Mouse (Mus musculus): ENCODE data around the gene Tmem135. TPM values are rescaled to one million over a fixed set of nuclear protein-coding genes. Genes with fewer than 3 reads are reported as not detected.
A peak's percentile ranks its signal among the peaks of the same experiment; 100 is the strongest.

The Tmem135 gene
- polyA plus RNA-seq, 1 experiment = 53.6 TPM

DNA sequence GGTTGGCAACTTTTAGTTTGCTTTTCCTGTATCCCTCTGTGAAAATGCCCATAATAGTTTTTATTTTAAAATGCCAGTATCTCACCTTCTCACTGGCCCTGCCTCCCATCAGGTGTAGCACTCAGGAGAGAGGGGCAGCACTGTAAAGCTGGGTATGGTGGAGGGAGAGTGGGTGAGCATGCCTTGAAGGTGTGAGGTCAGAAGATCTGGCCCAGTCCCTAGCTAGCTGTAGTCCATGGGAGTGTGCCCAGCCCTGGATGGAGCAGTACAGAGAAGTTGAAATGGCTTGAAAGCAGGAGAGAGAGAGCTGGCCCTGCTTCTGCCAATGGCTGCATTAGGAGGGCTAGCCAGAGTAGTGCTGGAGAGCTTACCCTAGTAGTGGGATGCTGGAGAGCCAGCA lies 202.1 kb downstream of the Tmem135 start:
- peaks cover 3% of the 10 kb centered on the region; the same call in 1 of the 2 replicates for H3K4me1 ChIP-seq (ENCODE audit: control insufficient read depth, insufficient read depth, low read length)
- no peaks in the 10 kb centered on the region for H3K36me3 ChIP-seq (ENCODE audit: control insufficient read depth, insufficient read depth, low read length)
- H3K27me3 ChIP-seq (replicated peaks; ENCODE audit: control insufficient read depth, insufficient read depth, low read length) = no peaks in the 10 kb centered on the region
- TF ChIP-seq POLR2A (IDR thresholded peaks at IDR 0.05; ENCODE audit: low read depth, low read length) (no peak), CTCF (conservative IDR thresholded peaks at IDR 0.05; ENCODE audit: insufficient read depth, insufficient read length, low read depth, low read length) (no peak)
- no peak overlapping the region for H3K4me3 ChIP-seq (ENCODE audit: insufficient read depth, low read depth, low read length)
- no peak overlapping the region for H3K27ac ChIP-seq (ENCODE audit: insufficient read depth, low read depth, low read length)
- no peak for DNase-seq

DNA sequence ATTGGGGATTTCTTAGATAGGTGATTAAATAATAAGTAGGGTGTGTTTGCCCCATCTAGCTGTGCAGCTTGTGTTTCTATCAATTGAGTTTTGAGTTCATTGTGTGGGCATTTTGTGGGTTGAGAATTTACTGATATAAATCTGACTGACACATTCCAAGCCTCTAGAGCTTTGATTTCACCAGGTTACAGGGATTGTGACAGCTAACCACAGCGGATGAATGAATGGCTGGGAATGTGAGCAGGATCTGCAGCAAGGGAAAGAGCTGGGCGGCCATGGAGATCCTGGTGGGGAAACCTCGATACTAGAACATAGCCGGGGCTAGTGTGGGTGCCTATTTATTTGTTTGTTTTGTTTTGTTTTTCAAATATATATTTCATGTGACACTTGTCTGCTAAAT lies 205.5 kb downstream of the Tmem135 start:
- H3K27me3 ChIP-seq (replicated peaks; ENCODE audit: control insufficient read depth, insufficient read depth, low read length) = no peaks in the 10 kb centered on the region
- no peak for DNase-seq
- TF ChIP-seq POLR2A (IDR thresholded peaks at IDR 0.05; ENCODE audit: low read depth, low read length) = no peak
- no peak for TF ChIP-seq CTCF (conservative IDR thresholded peaks at IDR 0.05; ENCODE audit: insufficient read depth, insufficient read length, low read depth, low read length)
- no peak overlapping the region for H3K27ac ChIP-seq (ENCODE audit: insufficient read depth, low read depth, low read length)
- H3K36me3 ChIP-seq (ENCODE audit: control insufficient read depth, insufficient read depth, low read length) = no peaks in the 10 kb centered on the region
- H3K4me1 ChIP-seq (ENCODE audit: control insufficient read depth, insufficient read depth, low read length) = peaks cover 3% of the 10 kb centered on the region; the same call in 1 of the 2 replicates
- 82% methylated on average over 4 of the region's 4 CpGs for WGBS
- no peak overlapping the region for H3K4me3 ChIP-seq (ENCODE audit: insufficient read depth, low read depth, low read length)

DNA sequence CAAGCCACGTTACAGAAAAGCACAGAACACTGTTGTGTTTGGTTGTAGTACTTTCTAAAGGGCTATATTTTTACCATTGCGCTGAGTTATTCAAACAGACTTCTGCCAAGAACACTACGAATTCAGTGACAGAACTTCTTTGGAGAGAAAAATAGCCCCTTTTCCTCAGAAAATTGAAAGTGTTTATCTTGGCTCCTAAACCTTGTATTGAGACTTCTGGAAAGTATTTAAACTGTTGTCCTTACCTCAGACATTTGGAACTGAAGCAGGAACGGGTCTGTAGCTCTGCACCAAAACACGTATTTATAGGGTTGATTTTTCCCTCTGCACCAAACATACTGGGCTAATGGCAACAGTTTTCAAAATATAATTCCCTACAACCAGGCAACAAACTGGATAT lies 210.6 kb downstream of the Tmem135 start:
- no peaks in the 10 kb centered on the region for H3K36me3 ChIP-seq (ENCODE audit: control insufficient read depth, insufficient read depth, low read length)
- no peak for DNase-seq
- H3K4me1 ChIP-seq (ENCODE audit: control insufficient read depth, insufficient read depth, low read length) = no peaks in the 10 kb centered on the region
- H3K4me3 ChIP-seq (ENCODE audit: insufficient read depth, low read depth, low read length) = no peak overlapping the region
- no peak for TF ChIP-seq CTCF (conservative IDR thresholded peaks at IDR 0.05; ENCODE audit: insufficient read depth, insufficient read length, low read depth, low read length)
- no peak for TF ChIP-seq POLR2A (IDR thresholded peaks at IDR 0.05; ENCODE audit: low read depth, low read length)
- H3K27me3 ChIP-seq (replicated peaks; ENCODE audit: control insufficient read depth, insufficient read depth, low read length) = no peaks in the 10 kb centered on the region
- H3K27ac ChIP-seq (ENCODE audit: insufficient read depth, low read depth, low read length) = no peak overlapping the region
- WGBS = 63% methylated on average over 5 of the region's 5 CpGs

DNA sequence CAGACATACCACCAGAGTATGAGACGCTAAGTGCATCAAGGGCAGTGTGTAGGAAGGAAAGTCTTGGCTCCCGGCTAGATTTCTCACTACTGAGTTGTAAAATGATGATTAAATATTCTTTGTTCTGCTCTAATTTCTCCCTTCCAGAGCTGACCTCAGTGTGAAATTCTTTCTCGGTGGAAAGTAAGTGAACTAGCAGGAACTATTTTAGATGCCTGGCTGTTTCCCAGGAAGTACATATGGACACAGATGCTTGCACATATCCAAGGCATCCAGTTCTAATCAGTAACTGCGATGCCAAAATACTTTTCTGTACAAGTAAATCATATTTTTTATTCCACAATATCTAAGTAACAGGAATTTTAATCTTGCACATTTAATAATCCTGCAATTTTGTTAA lies 220.1 kb downstream of the Tmem135 start:
- Histone ChIP-seq H3K36me3 (ENCODE audit: control insufficient read depth, insufficient read depth, low read length) (no peaks in the 10 kb centered on the region), H3K4me3 (ENCODE audit: insufficient read depth, low read depth, low read length) (no peak overlapping the region), H3K27ac (ENCODE audit: insufficient read depth, low read depth, low read length) (no peak overlapping the region), H3K27me3 (replicated peaks; ENCODE audit: control insufficient read depth, insufficient read depth, low read length) (no peaks in the 10 kb centered on the region), H3K4me1 (ENCODE audit: control insufficient read depth, insufficient read depth, low read length) (no peaks in the 10 kb centered on the region)
- 53% methylated on average over 4 of the region's 4 CpGs for WGBS
- TF ChIP-seq POLR2A (IDR thresholded peaks at IDR 0.05; ENCODE audit: low read depth, low read length) (no peak), CTCF (conservative IDR thresholded peaks at IDR 0.05; ENCODE audit: insufficient read depth, insufficient read length, low read depth, low read length) (no peak)
- DNase-seq = no peak

DNA sequence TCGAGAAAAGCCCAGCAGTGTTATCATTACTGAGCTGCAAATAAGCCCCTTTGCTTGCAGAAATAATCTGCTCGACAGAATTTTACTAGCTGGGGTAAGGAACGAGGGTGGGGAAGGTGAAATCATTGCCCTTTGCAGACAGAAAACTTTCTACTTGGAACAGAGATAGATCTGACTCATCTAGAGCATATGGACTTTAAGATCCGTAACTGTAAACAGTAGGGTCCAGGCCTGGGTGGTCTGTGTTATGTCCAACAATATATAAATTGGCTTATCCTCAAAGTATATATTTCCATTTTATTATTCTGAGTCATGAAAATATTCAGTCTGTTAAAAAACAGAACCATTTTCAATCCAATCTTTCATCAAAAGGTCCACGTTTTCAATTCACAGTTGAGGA lies 221.1 kb downstream of the Tmem135 start:
- no peaks in the 10 kb centered on the region for H3K36me3 ChIP-seq (ENCODE audit: control insufficient read depth, insufficient read depth, low read length)
- 87% methylated on average over 5 of the region's 5 CpGs for WGBS
- TF ChIP-seq CTCF (conservative IDR thresholded peaks at IDR 0.05; ENCODE audit: insufficient read depth, insufficient read length, low read depth, low read length) = no peak
- TF ChIP-seq POLR2A (IDR thresholded peaks at IDR 0.05; ENCODE audit: low read depth, low read length) = no peak
- H3K27me3 ChIP-seq (replicated peaks; ENCODE audit: control insufficient read depth, insufficient read depth, low read length) = no peaks in the 10 kb centered on the region
- no peak for DNase-seq
- H3K4me1 ChIP-seq (ENCODE audit: control insufficient read depth, insufficient read depth, low read length) = 0 out of 2 replicates have a peak, but pooled peaks cover 3% of the 10 kb centered on the region
- H3K4me3 ChIP-seq (ENCODE audit: insufficient read depth, low read depth, low read length) = no peak overlapping the region
- H3K27ac ChIP-seq (ENCODE audit: insufficient read depth, low read depth, low read length) = no peak overlapping the region

DNA sequence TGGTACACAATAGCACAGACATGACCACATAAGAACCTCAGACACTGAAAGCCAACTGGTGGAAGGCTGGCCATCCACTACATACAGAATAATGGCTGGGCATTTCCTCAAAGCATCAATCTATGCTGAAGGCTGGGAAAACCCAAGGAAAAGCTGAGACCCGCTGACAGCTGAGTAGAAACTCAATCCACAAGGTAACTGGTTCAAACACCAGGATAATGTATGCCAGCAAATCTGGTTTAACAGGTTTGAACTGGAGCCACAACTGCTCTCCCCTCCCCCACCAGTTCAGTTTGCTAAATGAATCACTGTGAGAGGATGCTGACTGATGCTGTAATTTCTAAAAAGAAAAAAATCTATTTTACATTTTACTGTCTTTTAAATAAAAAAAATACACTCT lies 222.7 kb downstream of the Tmem135 start:
- 57% methylated on average over 1 of the region's 1 CpGs for WGBS

DNA sequence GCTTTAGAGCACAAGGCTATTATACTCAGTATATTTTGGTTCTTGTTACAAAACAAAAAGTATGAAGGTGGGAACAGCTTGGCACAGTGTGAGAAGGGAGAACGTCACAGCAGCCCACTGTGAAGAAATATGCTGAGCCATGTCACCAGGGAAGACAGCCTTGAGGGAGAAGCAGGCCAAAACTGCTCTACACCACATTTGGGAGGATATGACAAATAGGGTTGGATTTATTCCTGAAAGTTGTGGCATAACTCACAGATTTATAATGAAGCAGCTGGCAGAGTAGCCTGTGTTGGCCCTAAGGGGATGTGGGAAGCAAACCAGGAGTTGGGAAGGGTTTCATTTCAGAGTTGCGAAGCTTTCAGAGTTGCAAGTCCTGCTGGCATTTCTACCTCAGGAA lies 225.4 kb downstream of the Tmem135 start:
- DNase-seq = peak; percentile 18
- WGBS = 73% methylated on average over 2 of the region's 2 CpGs
- no peak for TF ChIP-seq CTCF (conservative IDR thresholded peaks at IDR 0.05; ENCODE audit: insufficient read depth, insufficient read length, low read depth, low read length)
- TF ChIP-seq POLR2A (IDR thresholded peaks at IDR 0.05; ENCODE audit: low read depth, low read length) = no peak
- Histone ChIP-seq H3K27me3 (replicated peaks; ENCODE audit: control insufficient read depth, insufficient read depth, low read length) (no peaks in the 10 kb centered on the region), H3K36me3 (ENCODE audit: control insufficient read depth, insufficient read depth, low read length) (no peaks in the 10 kb centered on the region), H3K27ac (ENCODE audit: insufficient read depth, low read depth, low read length) (no peak overlapping the region), H3K4me1 (ENCODE audit: control insufficient read depth, insufficient read depth, low read length) (peaks cover 3% of the 10 kb centered on the region; the same call in 1 of the 2 replicates), H3K4me3 (ENCODE audit: insufficient read depth, low read depth, low read length) (no peak overlapping the region)

More for the DNA sequence above, 222.7 kb downstream of the Tmem135 start:
- DNase-seq = peak; percentile 19
- Histone ChIP-seq H3K4me3 (ENCODE audit: insufficient read depth, low read depth, low read length) (no peak overlapping the region), H3K27ac (ENCODE audit: insufficient read depth, low read depth, low read length) (no peak overlapping the region), H3K4me1 (ENCODE audit: control insufficient read depth, insufficient read depth, low read length) (0 out of 2 replicates have a peak, but pooled peaks cover 3% of the 10 kb centered on the region), H3K36me3 (ENCODE audit: control insufficient read depth, insufficient read depth, low read length) (no peaks in the 10 kb centered on the region), H3K27me3 (replicated peaks; ENCODE audit: control insufficient read depth, insufficient read depth, low read length) (no peaks in the 10 kb centered on the region)
- TF ChIP-seq POLR2A (IDR thresholded peaks at IDR 0.05; ENCODE audit: low read depth, low read length) (no peak), CTCF (conservative IDR thresholded peaks at IDR 0.05; ENCODE audit: insufficient read depth, insufficient read length, low read depth, low read length) (no peak)
